14 mouse cellular contexts compared by ENCODE assay signal in the genomic region with DNA sequence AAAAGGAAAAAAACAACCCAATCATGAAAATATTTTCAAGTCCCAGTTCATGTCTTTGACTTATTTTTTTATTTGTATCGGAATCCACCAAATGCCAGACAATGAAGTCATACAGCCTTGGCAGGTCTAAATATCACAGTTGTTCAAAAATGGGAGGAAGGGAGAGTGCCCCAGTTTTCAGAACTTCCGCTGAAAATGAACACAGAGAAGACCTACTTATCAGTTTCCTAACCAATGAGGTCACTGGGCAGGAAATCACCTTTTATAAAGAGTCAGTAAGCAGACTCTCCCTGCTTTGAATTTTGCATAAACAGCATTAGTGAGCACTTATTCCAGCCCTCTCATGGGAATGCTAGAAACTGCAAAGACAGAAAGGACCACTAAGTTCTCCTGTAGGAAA.
DNase-seq lines count a peak whose midpoint lies in the region; ATAC-seq and TF ChIP-seq lines count a peak whose summit lies in the region.
"Had no signal": no experiment of that assay in that cellular context is flagged by ENCODE, and none has a peak within 500 bp of the region (broad histone marks: within the 10 kb centered on the region; RNA-seq: fewer than 3 reads in every experiment).

No protein-coding gene starts in this region.

- no peak for TF ChIP-seq RAD21 in CH12.LX (IDR thresholded peaks at IDR 0.05; ENCODE audit: low read depth, low read length)

- in situ Hi-C loops in CH12.LX (cut with MboI; ENCODE audit: low pct_ligation_motif_present, low pct_unique_long_range_greater_than_20kb, low sequenced_read_pairs): no loop called here

- TF ChIP-seq POLR2A in CH12.LX (IDR thresholded peaks at IDR 0.05; ENCODE audit: low read depth, low read length): no peak

- no peaks in the 10 kb centered on the region for H3K27me3 ChIP-seq in kidney, embryonic 14.5 days (ENCODE audit: control insufficient read depth, insufficient read depth, low read length)
- H3K27me3 ChIP-seq in CH12.LX (replicated peaks): no peaks in the 10 kb centered on the region
- H3K27me3 ChIP-seq: forebrain, embryonic 12.5 days had no signal

- no peaks in the 10 kb centered on the region for H3K9me3 ChIP-seq in kidney, embryonic 14.5 days (ENCODE audit: control insufficient read depth, low read length)
- H3K9me3 ChIP-seq in CH12.LX (replicated peaks; ENCODE audit: low read length): no peaks in the 10 kb centered on the region
- H3K9me3 ChIP-seq: forebrain, embryonic 12.5 days had no signal

- no peak overlapping the region for H3K9ac ChIP-seq in kidney, embryonic 14.5 days (ENCODE audit: low read depth, low read length)
- H3K9ac ChIP-seq in CH12.LX (ENCODE audit: insufficient read depth, low read depth): no peak overlapping the region
- H3K9ac ChIP-seq: forebrain, embryonic 12.5 days had no signal

- no peak for TF ChIP-seq EP300 in CH12.LX (IDR thresholded peaks at IDR 0.05; ENCODE audit: low read length)

- H3K79me2 ChIP-seq in CH12.LX (replicated peaks; ENCODE audit: control insufficient read depth, extremely low read depth, insufficient read depth, poor library complexity, severe bottlenecking): no peaks in the 10 kb centered on the region

- WGBS in kidney, embryonic 14.5 days: 67% methylated on average over 2 of the region's 2 CpGs

- peak overlapping the region; percentile 47; the same call in 1 of the 2 replicates for H3K27ac ChIP-seq in kidney, embryonic 14.5 days (ENCODE audit: low read depth, low read length)
- H3K27ac ChIP-seq in CH12.LX (ENCODE audit: insufficient read depth, low read depth): no peak overlapping the region
- H3K27ac ChIP-seq: forebrain, embryonic 12.5 days had no signal

- dilution Hi-C loops in CH12.LX (cut with MboI; ENCODE audit: extremely low pct_ligation_motif_present, extremely low pct_unique_long_range_greater_than_20kb, low sequenced_read_pairs): no loop called here

- no peaks in the 10 kb centered on the region for H3K36me3 ChIP-seq in kidney, embryonic 14.5 days (ENCODE audit: control insufficient read depth, insufficient read depth, low read length)
- H3K36me3 ChIP-seq in CH12.LX (replicated peaks in 1 of 2; ENCODE audit: control insufficient read depth in 1 of 2, insufficient read depth in 1 of 2, low read length in 1 of 2): no peaks in the 10 kb centered on the region
- H3K36me3 ChIP-seq: forebrain, embryonic 12.5 days had no signal

- TF ChIP-seq CTCF in CH12.LX (conservative IDR thresholded peaks at IDR 0.05 in 1 of 2, IDR thresholded peaks at IDR 0.05 in 1 of 2; ENCODE audit: low read depth in 2 of 2, low read length in 2 of 2): no peak

- ATAC-seq in kidney, embryonic 14.5 days (ENCODE audit: low FRiP score, low TSS enrichment): no peak

- no peak for DNase-seq in kidney, postnatal 25 days
- peak; percentile 76 for DNase-seq in CD4-positive, CD25-positive, alpha-beta regulatory T cell, adult 2 months (ENCODE audit: low read depth, low spot score)
- DNase-seq in CH12.LX (ENCODE audit: extremely low read depth): no peak
- DNase-seq in induced T-regulatory cell, adult 2 months (ENCODE audit: low read depth): peak; percentile 76
- DNase-seq in urinary bladder, postnatal 25 days (ENCODE audit: low spot score): no peak
- no peak for DNase-seq in right cerebral cortex, postnatal 4 days
- DNase-seq: adrenal gland, postnatal 10 days; gastrocnemius, postnatal 14 days; kidney, postnatal 4 days; lung, postnatal 10 days; retina, postnatal 1 day had no signal

- H3K4me1 ChIP-seq in kidney, embryonic 14.5 days (ENCODE audit: control insufficient read depth, insufficient read depth, low read length): peaks cover 16% of the 10 kb centered on the region
- H3K4me1 ChIP-seq in CH12.LX (ENCODE audit: control insufficient read depth in 1 of 2, insufficient read depth in 2 of 2): peaks cover 12 to 56% of the 10 kb centered on the region in 2 experiments

- no peak overlapping the region for H3K4me2 ChIP-seq in kidney, embryonic 14.5 days (replicated peaks; ENCODE audit: low read depth, low read length)
- H3K4me2 ChIP-seq in CH12.LX (ENCODE audit: insufficient read depth, low read depth, poor library complexity, severe bottlenecking): no peak overlapping the region
- H3K4me2 ChIP-seq: forebrain, embryonic 12.5 days had no signal

- H3K4me3 ChIP-seq in kidney, embryonic 14.5 days (ENCODE audit: low read length): no peak overlapping the region
- H3K4me3 ChIP-seq in CH12.LX (replicated peaks in 1 of 3; ENCODE audit: low read depth in 2 of 3, low read length in 2 of 3, poor library complexity in 1 of 3): no peak overlapping the region
- H3K4me3 ChIP-seq: forebrain, embryonic 12.5 days; myocyte had no signal

TF ChIP-seq in CH12.LX, 34 proteins besides CTCF, POLR2A, EP300 and RAD21:
- TF ChIP-seq MXI1 (IDR thresholded peaks at IDR 0.05; ENCODE audit: low read depth, low read length) (no peak), KAT2A (IDR thresholded peaks at IDR 0.05; ENCODE audit: insufficient replicate concordance, low read length) (no peak), TBP (conservative IDR thresholded peaks at IDR 0.05; ENCODE audit: low read depth, low read length) (0 out of 2 replicates have a peak, but pooled peaks have one; percentile 22)

Comparison
In these comparisons a context has a peak if more than half of its experiments do, and no peak if none do; other contexts are left out.
1. DNase-seq: peak in CD4-positive, CD25-positive, alpha-beta regulatory T cell, adult 2 months (single experiment) and induced T-regulatory cell, adult 2 months (single experiment); none in kidney, postnatal 25 days (0 of 2), CH12.LX (single experiment), urinary bladder, postnatal 25 days (single experiment) and right cerebral cortex, postnatal 4 days (single experiment).